Mouse (Mus musculus): ENCODE data around the gene Sik2.

Gene Sik2

DNA sequence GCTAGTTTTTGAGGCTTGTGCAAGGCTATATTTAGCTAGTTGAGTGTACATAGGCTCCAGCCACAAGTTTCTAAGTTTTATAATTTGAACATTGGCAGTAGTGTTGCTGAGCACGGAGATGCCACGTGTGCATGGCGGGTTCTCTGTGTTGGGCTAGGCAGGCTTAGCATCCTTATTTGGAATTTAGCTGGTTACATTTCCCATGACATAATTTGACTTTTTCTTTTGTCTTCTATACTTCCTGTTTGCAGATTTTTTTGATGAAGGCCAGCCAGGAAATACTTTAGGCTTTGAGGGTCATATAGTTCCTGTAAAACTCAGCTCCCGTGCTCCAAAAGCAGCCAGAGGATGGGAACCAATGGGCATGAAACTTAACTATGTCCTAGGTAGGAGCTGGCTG is 145.0 kb downstream of the Sik2 start:
- DNase-seq, result no peak

- peak; percentile 70 for DNase-seq
These were observed 147.6 kb downstream of the Sik2 start for GRCm38 (mm10) chr9:50861119-50861839.

- no peak for DNase-seq
These were observed 150.2 kb downstream of the Sik2 start for GRCm38 (mm10) chr9:50858681-50859080.

- DNase-seq, result no peak
These were observed 151.7 kb downstream of the Sik2 start for GRCm38 (mm10) chr9:50857082-50857641.

DNA sequence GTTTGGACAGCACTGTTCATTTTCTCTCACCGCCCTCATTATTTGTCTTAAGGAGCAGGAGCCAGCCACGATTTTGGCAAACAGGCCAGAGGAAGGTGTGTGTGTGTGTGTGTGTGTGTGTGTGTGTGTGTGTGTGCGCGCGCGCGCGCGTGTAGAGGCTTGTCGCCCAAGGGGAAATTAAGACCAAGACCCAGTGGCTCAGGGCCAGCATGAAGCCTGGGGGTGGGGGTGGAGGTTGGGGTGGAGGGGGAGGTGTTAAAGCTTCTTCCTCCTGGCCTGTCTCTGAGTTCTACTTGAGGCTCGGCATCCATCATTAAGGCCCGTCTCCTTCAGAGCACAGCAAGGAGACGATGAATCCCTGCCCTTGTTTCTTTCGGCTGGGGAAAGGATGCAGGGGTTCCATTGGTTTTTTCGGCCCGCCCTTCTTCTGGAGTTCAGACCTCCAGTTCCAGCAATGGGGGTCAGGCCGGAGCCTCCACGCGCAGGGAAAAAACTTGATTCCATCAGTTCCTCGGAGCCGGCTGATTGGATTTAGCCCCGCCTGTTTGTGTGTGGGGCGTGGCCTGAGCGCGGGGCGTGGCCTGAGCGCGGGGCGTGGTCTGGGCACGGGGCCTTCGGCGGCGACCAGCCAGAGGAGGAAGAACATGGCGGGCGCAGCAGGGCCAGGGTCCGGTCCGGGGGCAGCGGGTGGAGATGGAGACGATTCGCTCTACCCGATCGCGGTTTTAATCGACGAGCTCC is 152.4 kb downstream of the Sik2 start:
- peak; percentile 91 for DNase-seq

DNA sequence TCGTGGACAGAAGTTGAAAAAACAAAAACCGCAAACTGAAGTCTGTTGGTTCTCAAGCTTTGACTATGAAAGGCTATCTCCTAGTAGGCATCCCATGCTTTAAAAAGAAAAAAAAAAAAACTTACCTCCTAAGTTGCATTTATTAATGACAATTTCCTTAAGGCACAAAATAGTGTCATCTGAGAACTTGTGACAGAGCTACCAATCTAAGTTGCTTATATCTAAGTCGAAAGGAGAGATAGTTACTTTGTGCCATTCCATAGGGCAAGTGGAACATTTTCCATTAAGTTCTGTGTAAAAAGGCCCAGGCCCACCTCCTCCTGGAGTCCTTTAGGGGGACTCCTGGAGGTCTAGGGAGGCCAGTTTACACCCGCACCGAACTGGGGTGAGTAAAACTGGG is 153.1 kb downstream of the Sik2 start:
- no peak for DNase-seq

- DNase-seq, result no peak
These were observed 153.6 kb downstream of the Sik2 start for GRCm38 (mm10) chr9:50855133-50855766.

GRCm38 (mm10) chr9:50854376-50854775 is 154.5 kb downstream of the Sik2 start:
- no peak for DNase-seq

DNA sequence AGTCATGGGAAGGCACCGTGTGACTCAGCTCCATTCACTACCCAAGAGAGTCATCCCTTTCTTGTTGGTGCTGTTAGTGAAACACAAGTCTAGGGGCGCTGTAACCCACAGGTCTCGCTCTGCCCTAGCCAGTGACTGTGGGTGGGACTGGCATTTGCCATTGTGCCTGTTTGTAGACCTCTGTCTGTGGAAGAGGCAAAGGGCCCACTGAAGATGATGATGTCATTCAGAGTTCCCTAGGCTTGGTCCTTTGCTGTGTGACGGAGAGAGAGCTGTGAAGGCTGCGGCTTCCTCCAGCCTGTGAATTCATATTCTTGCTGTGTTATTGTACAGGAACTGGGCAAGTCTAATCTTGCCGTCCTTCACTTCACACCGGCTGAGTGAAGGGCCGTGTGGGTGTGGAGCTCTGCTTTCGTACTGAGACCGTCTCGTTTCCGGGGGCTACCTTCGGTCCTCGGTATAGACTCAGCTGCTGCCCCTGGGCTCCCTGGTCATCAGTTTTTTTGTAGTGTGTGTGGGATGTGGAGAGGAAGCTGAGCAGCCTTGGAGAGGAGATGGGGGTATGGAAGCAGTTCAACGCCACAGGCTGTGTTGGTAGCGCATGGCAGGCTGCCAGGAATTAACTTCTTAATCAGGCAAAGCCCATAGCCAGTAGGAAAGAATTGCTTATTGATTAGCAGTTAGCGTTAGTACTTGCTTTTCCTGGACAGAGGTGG is 156.1 kb downstream of the Sik2 start:
- DNase-seq, result no peak

DNA sequence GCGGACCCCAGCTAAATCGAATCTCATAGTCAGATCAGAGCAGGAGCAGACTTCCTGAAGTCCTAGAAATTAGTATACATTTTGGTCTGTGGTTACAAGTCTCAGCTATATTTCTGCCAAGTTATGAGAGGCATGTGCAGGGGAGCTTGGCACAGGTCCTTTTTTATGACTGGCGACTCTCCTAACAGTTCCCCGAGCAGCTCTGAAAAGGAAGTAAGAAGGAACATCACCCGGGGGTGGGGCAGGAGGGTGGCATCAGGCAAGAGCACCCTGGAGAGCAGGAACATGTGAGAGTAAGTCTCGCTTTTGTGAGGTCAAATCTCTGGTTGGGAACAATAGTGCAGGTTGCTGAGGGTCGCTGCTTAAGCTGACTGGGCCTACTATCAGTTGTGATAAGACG is 158.2 kb downstream of the Sik2 start:
- DNase-seq, result no peak

- no peak for DNase-seq
These were observed 158.6 kb downstream of the Sik2 start for GRCm38 (mm10) chr9:50850271-50850670.

GRCm38 (mm10) chr9:50849755-50850154 is 159.1 kb downstream of the Sik2 start:
- DNase-seq, result no peak

DNA sequence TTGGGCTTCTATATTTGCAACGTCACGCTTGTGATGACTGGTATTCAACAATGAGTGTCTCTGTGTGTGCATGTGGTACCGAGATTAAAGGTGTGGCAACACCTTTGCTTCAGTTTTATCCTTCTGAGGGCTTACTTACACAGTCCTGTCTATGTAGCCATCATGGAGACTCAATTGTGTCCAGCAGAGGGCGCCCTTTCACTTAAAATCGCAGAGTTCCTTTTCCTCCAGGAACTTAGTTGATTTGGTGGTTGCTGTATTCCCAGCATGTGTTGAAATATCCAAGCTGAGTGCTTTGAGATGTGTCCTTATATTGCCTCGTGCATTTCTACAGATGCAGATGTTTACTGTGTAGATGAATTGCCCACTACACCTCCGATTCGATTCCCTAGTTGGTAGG is 159.6 kb downstream of the Sik2 start:
- DNase-seq, result peak; percentile 85

DNA sequence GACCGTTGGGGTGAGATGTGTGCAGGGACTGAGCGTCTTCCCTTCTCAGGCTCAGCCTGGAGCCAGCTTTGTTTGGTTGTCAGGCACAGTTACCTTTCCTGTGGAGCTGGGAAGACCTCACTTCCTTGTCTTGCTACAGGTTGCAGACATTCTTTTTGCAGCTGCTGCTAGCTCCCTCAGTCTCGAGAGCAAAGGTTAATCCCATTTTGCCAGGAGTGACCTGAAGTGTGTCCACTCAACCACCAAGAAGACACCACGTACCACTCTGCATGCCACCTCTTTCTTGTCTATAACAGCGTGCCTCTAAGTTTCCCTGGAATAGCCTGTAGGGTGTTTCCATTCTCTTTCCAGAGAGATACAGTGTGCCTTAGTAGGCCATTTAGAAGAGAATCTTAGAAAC is 160.1 kb downstream of the Sik2 start:
- DNase-seq, result no peak

GRCm38 (mm10) chr9:50847606-50848368 is 161.1 kb downstream of the Sik2 start:
- DNase-seq, result no peak

DNA sequence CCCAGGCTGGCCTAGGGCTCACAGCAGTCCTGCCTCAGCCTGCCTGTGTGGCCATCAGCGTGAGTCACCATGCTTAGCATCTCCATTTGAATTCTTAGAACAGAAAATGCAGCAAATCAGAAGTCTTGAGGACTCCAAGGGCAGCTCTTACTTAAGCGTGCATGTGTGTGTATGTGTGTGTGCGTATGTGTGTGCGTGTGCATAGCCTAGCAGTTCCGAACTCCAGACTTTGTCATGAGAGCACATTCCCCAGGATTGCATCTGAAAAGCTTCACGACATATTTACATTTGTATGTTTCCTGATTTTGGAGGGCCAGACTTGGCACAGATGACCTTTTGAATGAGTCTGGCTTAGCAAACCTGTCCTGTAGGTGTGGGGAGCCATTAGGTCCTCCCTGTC is 161.7 kb downstream of the Sik2 start:
- DNase-seq, result no peak

- no peak for DNase-seq
These were observed 163.3 kb downstream of the Sik2 start for GRCm38 (mm10) chr9:50845547-50845946.

- DNase-seq, result no peak
These were observed 163.8 kb downstream of the Sik2 start, which contains the start of gene Ppp2r1b for GRCm38 (mm10) chr9:50845081-50845480. Gene Ppp2r1b (plus strand): TSS chr9:50845301.

Measured in cerebellum, adult 11 months (tissue).